Mouse (Mus musculus) heart, embryonic 14.5 days (tissue): ENCODE data around the gene Slc44a2. TPM values are rescaled to one million over a fixed set of nuclear protein-coding genes. Genes with fewer than 3 reads are reported as not detected.

ENCODE experiments used
- polyA plus RNA-seq: library from polyadenylated mRNA; unstranded; fragments of >200 nt; fragmentation: Nextera tagmentation; extraction: Ambion mirVana; gene quantifications from 2 replicates; pipeline ENCODE4 v1.2.1, GENCODE M21; 2014

The Slc44a2 gene
- polyA plus RNA-seq, 1 experiment from 2014 or later, result 66.4 TPM

Other genes starting within 250 kb of the Slc44a2 start
- 0.12 and 0.49 TPM in 2 replicates for gene Gm49373, start 247.6 kb upstream of the Slc44a2 start, polyA plus RNA-seq
- gene Fdx1l, start 247.1 kb upstream of the Slc44a2 start, polyA plus RNA-seq, result 45.1 and 50.8 TPM in 2 replicates
- 1.3 and 1.4 TPM in 2 replicates for gene Gm38431, start 228.7 kb upstream of the Slc44a2 start, polyA plus RNA-seq
- gene Raver1, start 228.7 kb upstream of the Slc44a2 start, polyA plus RNA-seq, result 43.9 and 44.9 TPM in 2 replicates
- gene Tyk2, start 189.5 kb upstream of the Slc44a2 start, polyA plus RNA-seq, result 11.2 and 11.9 TPM in 2 replicates
- gene Cdc37, start 170.7 kb upstream of the Slc44a2 start, polyA plus RNA-seq, result 209 and 212 TPM in 2 replicates
- 11.0 and 11.8 TPM in 2 replicates for gene Pde4a, start 155.0 kb upstream of the Slc44a2 start, polyA plus RNA-seq
- gene Keap1, start 81.3 kb upstream of the Slc44a2 start, polyA plus RNA-seq, result 31.5 and 32.3 TPM in 2 replicates
- gene S1pr5, start 72.3 kb upstream of the Slc44a2 start, polyA plus RNA-seq, result 0.18 and 0.26 TPM in 2 replicates
- gene Atg4d, start 55.4 kb upstream of the Slc44a2 start, polyA plus RNA-seq, result 47.2 and 51.4 TPM in 2 replicates
- 7.6 and 12.6 TPM in 2 replicates for gene Kri1, start 32.7 kb upstream of the Slc44a2 start, polyA plus RNA-seq
- 94.7 and 96.9 TPM in 2 replicates for gene Cdkn2d, start 29.3 kb upstream of the Slc44a2 start, polyA plus RNA-seq
- gene Ap1m2, start 8.4 kb upstream of the Slc44a2 start, polyA plus RNA-seq, result 0.30 TPM in 1 of 2 replicates, not detected in the other
- 103 and 109 TPM in 2 replicates for gene Ilf3, start 47.2 kb downstream of the Slc44a2 start, polyA plus RNA-seq
- 22.7 and 24.3 TPM in 2 replicates for gene Qtrt1, start 91.1 kb downstream of the Slc44a2 start, polyA plus RNA-seq
- gene Dnm2, start 104.2 kb downstream of the Slc44a2 start, polyA plus RNA-seq, result 57.1 and 58.2 TPM in 2 replicates
- gene Tmed1, start 189.6 kb downstream of the Slc44a2 start, polyA plus RNA-seq, result 77.5 and 81.4 TPM in 2 replicates
- gene AB124611, start 205.5 kb downstream of the Slc44a2 start, polyA plus RNA-seq, result 2.4 and 2.9 TPM in 2 replicates
- 38.1 and 41.0 TPM in 2 replicates for gene Carm1, start 226.2 kb downstream of the Slc44a2 start, polyA plus RNA-seq